Mouse (Mus musculus): ENCODE measurements around the gene Ankrd63. TPM values are rescaled to one million over a fixed set of nuclear protein-coding genes. Genes with fewer than 3 reads are reported as not detected.

The Ankrd63 gene
- total and polyA plus RNA-seq, 3 experiments = 1.1 to 2.5 (median 1.3) TPM

GRCm38 (mm10) chr2:118729194-118729593 is 25.4 kb upstream of the Ankrd63 start:
- Histone ChIP-seq H3K27me3 (ENCODE audit: control insufficient read depth, insufficient read depth, low read length) (no peaks in the 10 kb centered on the region), H3K9ac (ENCODE audit: low read depth, low read length) (no peak overlapping the region)
- WGBS = 41% methylated on average over 4 of the region's 4 CpGs

DNA sequence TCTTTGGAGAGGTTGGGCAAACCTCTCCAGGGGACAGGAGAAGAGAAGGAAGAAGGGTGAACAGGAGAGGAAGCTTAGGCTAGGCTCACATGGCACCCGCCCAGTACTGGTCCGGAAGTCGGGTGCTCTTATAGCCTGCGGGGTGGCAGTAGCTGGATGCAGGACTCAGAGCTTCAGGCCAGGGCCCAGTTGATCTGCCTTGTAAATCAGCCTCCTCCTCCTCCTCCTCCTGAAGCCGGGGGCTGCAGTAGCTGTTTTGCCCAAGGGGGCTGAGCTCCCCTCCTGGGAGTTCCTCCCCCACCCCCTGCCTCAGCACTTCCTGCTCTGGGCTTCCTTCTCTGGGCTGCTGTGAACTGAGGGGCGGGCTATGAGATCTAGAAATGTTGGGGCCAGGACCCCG is 24.6 kb upstream of the Ankrd63 start, which contains the start of gene Plcb2:
Gene Plcb2, minus strand, starts transcription at position 102 of the 400 bp plus-strand sequence.
- Histone ChIP-seq H3K9ac (ENCODE audit: low read depth, low read length) (no peak within 1 kb of the TSS), H3K27me3 (ENCODE audit: control insufficient read depth, insufficient read depth, low read length) (no peaks in the 10 kb centered on the region), H3K4me1 (ENCODE audit: control insufficient read depth, insufficient read depth, low read length) (no peaks in the 10 kb centered on the region), H3K4me3 (no peak within 1 kb of the TSS), H3K36me3 (ENCODE audit: control insufficient read depth, insufficient read depth, low read length) (no peaks in the 10 kb centered on the region), H3K79me2 (replicated peaks; ENCODE audit: control insufficient read depth, insufficient read depth, low read length) (no peaks in the 10 kb centered on the region), H3K27ac (no peak within 1 kb of the TSS)
- peak; percentile 40 to 52 for DNase-seq
- TF ChIP-seq POLR2A (IDR thresholded peaks at IDR 0.05; ENCODE audit: insufficient read depth, low read depth, low read length) (no peak), EP300 (IDR thresholded peaks at IDR 0.05; ENCODE audit: insufficient read depth, low read depth, low read length) (no peak), CTCF (IDR thresholded peaks at IDR 0.05) (no peak)
- 27% methylated on average over 7 of the region's 7 CpGs for WGBS
- intact Hi-C loops (cut with DNase I) = no loop called here

More at GRCm38 (mm10) chr2:118729194-118729593, 25.4 kb upstream of the Ankrd63 start:
- Histone ChIP-seq H3K27ac (no peak overlapping the region), H3K4me1 (ENCODE audit: control insufficient read depth, insufficient read depth, low read length) (no peaks in the 10 kb centered on the region), H3K4me3 (no peak overlapping the region), H3K79me2 (replicated peaks; ENCODE audit: control insufficient read depth, insufficient read depth, low read length) (no peaks in the 10 kb centered on the region), H3K36me3 (ENCODE audit: control insufficient read depth, insufficient read depth, low read length) (no peaks in the 10 kb centered on the region)
- intact Hi-C loops (cut with DNase I) = no loop called here
- no peak for TF ChIP-seq POLR2A (IDR thresholded peaks at IDR 0.05; ENCODE audit: insufficient read depth, low read depth, low read length)
- TF ChIP-seq CTCF (IDR thresholded peaks at IDR 0.05) = no peak
- no peak for TF ChIP-seq EP300 (IDR thresholded peaks at IDR 0.05; ENCODE audit: insufficient read depth, low read depth, low read length)
- peak in 1 of 2 experiments; percentile 20 for DNase-seq

DNA sequence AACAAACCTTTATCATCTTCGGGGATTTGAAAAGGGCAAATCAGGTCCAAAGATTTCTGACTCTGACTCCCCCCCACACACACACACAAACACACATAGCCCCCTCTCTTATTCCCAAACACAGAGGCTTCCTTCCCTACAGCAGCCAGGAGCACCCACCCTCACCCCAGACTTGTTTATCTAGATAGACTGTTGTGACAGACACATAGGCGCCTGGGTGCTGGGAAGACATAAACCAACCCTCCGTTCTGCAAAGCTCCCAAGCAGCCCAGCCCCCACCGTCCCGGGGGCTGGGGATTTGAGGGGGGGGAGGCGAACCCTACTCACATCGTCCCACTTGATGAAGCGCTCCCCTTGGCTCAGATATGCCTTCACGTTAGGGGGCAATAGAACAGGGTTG is 24.1 kb upstream of the Ankrd63 start:
- Histone ChIP-seq H3K79me2 (replicated peaks; ENCODE audit: control insufficient read depth, insufficient read depth, low read length) (no peaks in the 10 kb centered on the region), H3K36me3 (ENCODE audit: control insufficient read depth, insufficient read depth, low read length) (no peaks in the 10 kb centered on the region), H3K9ac (ENCODE audit: low read depth, low read length) (no peak overlapping the region), H3K27ac (no peak overlapping the region), H3K4me3 (no peak overlapping the region), H3K27me3 (ENCODE audit: control insufficient read depth, insufficient read depth, low read length) (no peaks in the 10 kb centered on the region), H3K4me1 (ENCODE audit: control insufficient read depth, insufficient read depth, low read length) (no peaks in the 10 kb centered on the region)
- WGBS = 40% methylated on average over 9 of the region's 9 CpGs
- DNase-seq = no peak
- intact Hi-C loops (cut with DNase I) = no loop called here
- TF ChIP-seq POLR2A (IDR thresholded peaks at IDR 0.05; ENCODE audit: insufficient read depth, low read depth, low read length) (no peak), CTCF (IDR thresholded peaks at IDR 0.05) (no peak), EP300 (IDR thresholded peaks at IDR 0.05; ENCODE audit: insufficient read depth, low read depth, low read length) (no peak)

- Histone ChIP-seq H3K36me3 (ENCODE audit: control insufficient read depth, insufficient read depth, low read length) (no peaks in the 10 kb centered on the region), H3K9ac (ENCODE audit: low read depth, low read length) (no peak overlapping the region), H3K4me1 (ENCODE audit: control insufficient read depth, insufficient read depth, low read length) (no peaks in the 10 kb centered on the region), H3K27me3 (ENCODE audit: control insufficient read depth, insufficient read depth, low read length) (no peaks in the 10 kb centered on the region), H3K27ac (no peak overlapping the region), H3K79me2 (replicated peaks; ENCODE audit: control insufficient read depth, insufficient read depth, low read length) (no peaks in the 10 kb centered on the region), H3K4me3 (no peak overlapping the region)
- peak in 1 of 2 experiments; percentile 10 for DNase-seq
- intact Hi-C loops (cut with DNase I) = no loop called here
- WGBS = 92% methylated on average over 2 of the region's 2 CpGs
- TF ChIP-seq CTCF (IDR thresholded peaks at IDR 0.05) (no peak), POLR2A (IDR thresholded peaks at IDR 0.05; ENCODE audit: insufficient read depth, low read depth, low read length) (no peak), EP300 (IDR thresholded peaks at IDR 0.05; ENCODE audit: insufficient read depth, low read depth, low read length) (no peak)
Observed at GRCm38 (mm10) chr2:118726873-118727272, 23.1 kb upstream of the Ankrd63 start.

DNA sequence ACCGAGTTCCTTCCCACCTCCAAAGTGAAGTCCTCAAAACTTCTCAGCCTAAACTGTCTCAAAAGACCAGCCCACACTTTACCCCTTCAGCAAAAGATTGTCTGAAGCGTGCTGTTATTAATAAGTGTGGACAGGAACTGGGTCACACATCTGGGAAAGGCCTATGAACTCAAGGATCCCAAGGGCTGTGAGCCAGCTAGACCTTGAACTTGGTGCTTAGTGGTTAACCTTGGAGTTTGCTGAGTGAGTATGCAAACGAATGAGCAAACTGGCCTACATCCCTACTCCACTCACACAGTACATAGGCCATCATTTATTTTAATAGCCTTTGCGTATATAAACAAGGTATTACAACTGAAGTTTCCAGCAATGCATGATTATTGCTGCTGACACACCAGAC is 21.7 kb upstream of the Ankrd63 start:
- H3K27ac ChIP-seq = no peak overlapping the region
- H3K4me1 ChIP-seq (ENCODE audit: control insufficient read depth, insufficient read depth, low read length) = no peaks in the 10 kb centered on the region
- no peaks in the 10 kb centered on the region for H3K79me2 ChIP-seq (replicated peaks; ENCODE audit: control insufficient read depth, insufficient read depth, low read length)
- TF ChIP-seq POLR2A (IDR thresholded peaks at IDR 0.05; ENCODE audit: insufficient read depth, low read depth, low read length) (no peak), CTCF (IDR thresholded peaks at IDR 0.05) (no peak), EP300 (IDR thresholded peaks at IDR 0.05; ENCODE audit: insufficient read depth, low read depth, low read length) (no peak)
- no peak overlapping the region for H3K4me3 ChIP-seq
- no peaks in the 10 kb centered on the region for H3K27me3 ChIP-seq (ENCODE audit: control insufficient read depth, insufficient read depth, low read length)
- H3K9ac ChIP-seq (ENCODE audit: low read depth, low read length) = no peak overlapping the region
- peak in 1 of 2 experiments; percentile 7 for DNase-seq
- intact Hi-C loops (cut with DNase I) = no loop called here
- H3K36me3 ChIP-seq (ENCODE audit: control insufficient read depth, insufficient read depth, low read length) = no peaks in the 10 kb centered on the region
- 85% methylated on average over 4 of the region's 4 CpGs for WGBS

GRCm38 (mm10) chr2:118723693-118724486 is 20.1 kb upstream of the Ankrd63 start:
- TF ChIP-seq CTCF (IDR thresholded peaks at IDR 0.05) (no peak), POLR2A (IDR thresholded peaks at IDR 0.05; ENCODE audit: insufficient read depth, low read depth, low read length) (no peak), EP300 (IDR thresholded peaks at IDR 0.05; ENCODE audit: insufficient read depth, low read depth, low read length) (no peak)
- intact Hi-C loops (cut with DNase I) = no loop called here
- Histone ChIP-seq H3K36me3 (ENCODE audit: control insufficient read depth, insufficient read depth, low read length) (no peaks in the 10 kb centered on the region), H3K27ac (no peak overlapping the region), H3K9ac (ENCODE audit: low read depth, low read length) (no peak overlapping the region), H3K4me1 (ENCODE audit: control insufficient read depth, insufficient read depth, low read length) (no peaks in the 10 kb centered on the region), H3K27me3 (ENCODE audit: control insufficient read depth, insufficient read depth, low read length) (no peaks in the 10 kb centered on the region), H3K4me3 (no peak overlapping the region), H3K79me2 (replicated peaks; ENCODE audit: control insufficient read depth, insufficient read depth, low read length) (no peaks in the 10 kb centered on the region)
- no peak for DNase-seq
- 72% methylated on average over 15 of the region's 15 CpGs for WGBS
